Mouse (Mus musculus): ENCODE measurements around the gene Lsm12. TPM values are rescaled to one million over a fixed set of nuclear protein-coding genes. Genes with fewer than 3 reads are reported as not detected.

The Lsm12 gene
- total and polyA plus RNA-seq, 3 experiments, result 66.9 to 185 (median 78.9) TPM

GRCm38 (mm10) chr11:102211011-102211410 lies 25.9 kb upstream of the Lsm12 start:
- Histone ChIP-seq H3K4me1 (ENCODE audit: control insufficient read depth in 1 of 2, insufficient read depth in 2 of 2) (peaks cover 44 to 83% of the 10 kb centered on the region in 2 experiments), H3K79me2 (replicated peaks; ENCODE audit: control insufficient read depth, extremely low read depth, insufficient read depth, poor library complexity, severe bottlenecking) (0 out of 2 replicates have a peak, but pooled peaks cover 2% of the 10 kb centered on the region), H3K9ac (ENCODE audit: insufficient read depth, low read depth) (no peak overlapping the region), H3K4me3 (replicated peaks in 1 of 3; ENCODE audit: low read depth in 2 of 3, low read length in 2 of 3, poor library complexity in 1 of 3) (no peak overlapping the region), H3K27me3 (replicated peaks) (no peaks in the 10 kb centered on the region), H3K9me3 (replicated peaks; ENCODE audit: low read length) (no peaks in the 10 kb centered on the region), H3K27ac (ENCODE audit: insufficient read depth, low read depth) (no peak overlapping the region), H3K4me2 (ENCODE audit: insufficient read depth, low read depth, poor library complexity, severe bottlenecking) (no peak overlapping the region), H3K36me3 (replicated peaks in 1 of 2; ENCODE audit: control insufficient read depth in 1 of 2, insufficient read depth in 1 of 2, low read length in 1 of 2) (peaks cover 8 to 30% of the 10 kb centered on the region in 2 experiments)
- in situ Hi-C loops (cut with MboI; ENCODE audit: low pct_ligation_motif_present, low pct_unique_long_range_greater_than_20kb, low sequenced_read_pairs), result no loop called here
- DNase-seq (ENCODE audit: extremely low read depth), result no peak
- dilution Hi-C loops (cut with MboI; ENCODE audit: extremely low pct_ligation_motif_present, extremely low pct_unique_long_range_greater_than_20kb, low sequenced_read_pairs), result no loop called here
- TF ChIP-seq MAFK (IDR thresholded peaks at IDR 0.05; ENCODE audit: insufficient replicate concordance, low read length) (no peak), MEF2A (IDR thresholded peaks at IDR 0.05; ENCODE audit: borderline replicate concordance, low read depth, low read length) (no peak), GABPA (IDR thresholded peaks at IDR 0.05; ENCODE audit: insufficient replicate concordance, low read depth, low read length) (no peak), TBP (conservative IDR thresholded peaks at IDR 0.05; ENCODE audit: low read depth, low read length) (no peak), NRF1 (IDR thresholded peaks at IDR 0.05; ENCODE audit: low read depth, low read length) (no peak), CTCF (conservative IDR thresholded peaks at IDR 0.05 in 1 of 2, IDR thresholded peaks at IDR 0.05 in 1 of 2; ENCODE audit: low read depth in 2 of 2, low read length in 2 of 2) (no peak), ZMIZ1 (IDR thresholded peaks at IDR 0.05; ENCODE audit: low read depth, low read length) (no peak), HCFC1 (IDR thresholded peaks at IDR 0.05; ENCODE audit: low read depth, low read length) (no peak), IRF4 (IDR thresholded peaks at IDR 0.05; ENCODE audit: low read depth, low read length) (no peak), NELFE (IDR thresholded peaks at IDR 0.05; ENCODE audit: low read depth, low read length) (no peak), BHLHE40 (IDR thresholded peaks at IDR 0.05; ENCODE audit: low read depth, low read length) (no peak), JUN (IDR thresholded peaks at IDR 0.05; ENCODE audit: insufficient read depth, low read depth, low read length) (no peak), ZKSCAN1 (IDR thresholded peaks at IDR 0.05; ENCODE audit: borderline replicate concordance, low read depth, low read length) (no peak), ELF1 (IDR thresholded peaks at IDR 0.05; ENCODE audit: low read depth, low read length) (no peak), KAT2A (IDR thresholded peaks at IDR 0.05; ENCODE audit: insufficient replicate concordance, low read length) (no peak), CHD2 (IDR thresholded peaks at IDR 0.05; ENCODE audit: low read length) (no peak), UBTF (IDR thresholded peaks at IDR 0.05; ENCODE audit: low read depth, low read length) (no peak), SIN3A (IDR thresholded peaks at IDR 0.05; ENCODE audit: low read length) (no peak), ETS1 (conservative IDR thresholded peaks at IDR 0.05; ENCODE audit: low read depth, low read length) (no peak)

- H3K27me3 ChIP-seq (replicated peaks), result no peaks in the 10 kb centered on the region
- no peak overlapping the region for H3K9ac ChIP-seq (ENCODE audit: insufficient read depth, low read depth)
- H3K4me2 ChIP-seq (ENCODE audit: insufficient read depth, low read depth, poor library complexity, severe bottlenecking), result no peak overlapping the region
- peaks cover 11 to 38% of the 10 kb centered on the region in 2 experiments for H3K36me3 ChIP-seq (replicated peaks in 1 of 2; ENCODE audit: control insufficient read depth in 1 of 2, insufficient read depth in 1 of 2, low read length in 1 of 2)
- dilution Hi-C loops (cut with MboI; ENCODE audit: extremely low pct_ligation_motif_present, extremely low pct_unique_long_range_greater_than_20kb, low sequenced_read_pairs) (no loop called here), in situ Hi-C loops (cut with MboI; ENCODE audit: low pct_ligation_motif_present, low pct_unique_long_range_greater_than_20kb, low sequenced_read_pairs) (no loop called here)
- no peak overlapping the region for H3K27ac ChIP-seq (ENCODE audit: insufficient read depth, low read depth)
- peaks cover 39 to 75% of the 10 kb centered on the region in 2 experiments for H3K4me1 ChIP-seq (ENCODE audit: control insufficient read depth in 1 of 2, insufficient read depth in 2 of 2)
- H3K9me3 ChIP-seq (replicated peaks; ENCODE audit: low read length), result no peaks in the 10 kb centered on the region
- TF ChIP-seq GABPA (IDR thresholded peaks at IDR 0.05; ENCODE audit: insufficient replicate concordance, low read depth, low read length) (no peak), JUND (conservative IDR thresholded peaks at IDR 0.05; ENCODE audit: low read depth, low read length) (no peak)
- H3K79me2 ChIP-seq (replicated peaks; ENCODE audit: control insufficient read depth, extremely low read depth, insufficient read depth, poor library complexity, severe bottlenecking), result 0 out of 2 replicates have a peak, but pooled peaks cover 2% of the 10 kb centered on the region
- no peak overlapping the region for H3K4me3 ChIP-seq (replicated peaks in 1 of 3; ENCODE audit: low read depth in 2 of 3, low read length in 2 of 3, poor library complexity in 1 of 3)
- no peak for DNase-seq (ENCODE audit: extremely low read depth)
These were observed 25.1 kb upstream of the Lsm12 start for GRCm38 (mm10) chr11:102210185-102210584.
